Mouse (Mus musculus) liver, embryonic 11.5 days (tissue): ENCODE results near the gene Tenm2. TPM values are rescaled to one million over a fixed set of nuclear protein-coding genes. Genes with fewer than 3 reads are reported as not detected.
A peak's percentile ranks its signal among the peaks of the same experiment; 100 is the strongest.

ENCODE experiments used
- ATAC-seq: fragments of 200-750 bp; cut with Nextera tagmentation; replicated peaks from 2 replicates; pipeline ENCODE4 v1.8.0; 2017; ENCODE audit warnings: moderate number of reproducible peaks, mild to moderate bottlenecking, moderate TSS enrichment, moderate library complexity; ENCODE audit not compliant: low FRiP score
- DNase-seq: peaks from one replicate; pipeline ENCODE4 v3.0.0-alpha.2; 2017; ENCODE audit warnings: low spot score
- H3K27ac ChIP-seq: fragments of 300-500 bp; sonication (generic); 2 replicates; pipeline ENCODE4 v1.5.1; 2014; ENCODE audit warnings: mild to moderate bottlenecking, low read depth, low read length, control low read depth
- H3K27me3 ChIP-seq: fragments of 300-500 bp; sonication (generic); replicated peaks from 2 replicates; pipeline ENCODE4 v1.6.1; 2014; ENCODE audit warnings: low read length, mixed read lengths; ENCODE audit not compliant: control insufficient read depth, insufficient read depth
- H3K36me3 ChIP-seq: fragments of 300-500 bp; sonication (generic); 2 replicates; pipeline ENCODE4 v1.6.1; 2014; ENCODE audit warnings: mild to moderate bottlenecking, low read length, moderate library complexity, mixed read lengths; ENCODE audit not compliant: control insufficient read depth, insufficient read depth
- H3K4me1 ChIP-seq: fragments of 300-500 bp; sonication (generic); replicated peaks from 2 replicates; pipeline ENCODE4 v1.6.1; 2014; ENCODE audit warnings: low read length, mixed read lengths; ENCODE audit not compliant: control insufficient read depth, insufficient read depth
- H3K4me2 ChIP-seq: fragments of 300-500 bp; sonication (generic); 2 replicates; pipeline ENCODE4 v1.6.1; 2014; ENCODE audit warnings: mild to moderate bottlenecking, control low read depth, moderate library complexity
- H3K4me3 ChIP-seq: fragments of 300-500 bp; sonication (generic); 2 replicates; pipeline ENCODE4 v1.5.1; 2014; ENCODE audit warnings: low read depth, low read length, control low read depth
- H3K9ac ChIP-seq: fragments of 300-500 bp; sonication (generic); 2 replicates; pipeline ENCODE4 v1.6.1; 2014; ENCODE audit warnings: low read depth, low read length, control low read depth
- H3K9me3 ChIP-seq: fragments of 300-500 bp; sonication (generic); 2 replicates; pipeline ENCODE4 v1.6.1; 2016; ENCODE audit warnings: low read length, inconsistent platforms, mixed read lengths; ENCODE audit not compliant: control insufficient read depth
- WGBS: fragments of 180-500 bp; shearing (Covaris S2); extraction: QIAGEN DNeasy Blood & Tissue Kit; methylation state at CpG from one replicate; pipeline ENCODE4 v1.1.7; 2014; 5-methylcytosine and 5-hydroxymethylcytosine counted together
- polyA plus RNA-seq: library from polyadenylated mRNA; unstranded; fragments of >200 nt; fragmentation: Nextera tagmentation; extraction: Ambion mirVana; gene quantifications from 2 replicates; pipeline ENCODE4 v1.2.1, GENCODE M21; 2014

Gene Tenm2
- polyA plus RNA-seq, 1 experiment from 2014 or later, result 0.78 TPM

DNA sequence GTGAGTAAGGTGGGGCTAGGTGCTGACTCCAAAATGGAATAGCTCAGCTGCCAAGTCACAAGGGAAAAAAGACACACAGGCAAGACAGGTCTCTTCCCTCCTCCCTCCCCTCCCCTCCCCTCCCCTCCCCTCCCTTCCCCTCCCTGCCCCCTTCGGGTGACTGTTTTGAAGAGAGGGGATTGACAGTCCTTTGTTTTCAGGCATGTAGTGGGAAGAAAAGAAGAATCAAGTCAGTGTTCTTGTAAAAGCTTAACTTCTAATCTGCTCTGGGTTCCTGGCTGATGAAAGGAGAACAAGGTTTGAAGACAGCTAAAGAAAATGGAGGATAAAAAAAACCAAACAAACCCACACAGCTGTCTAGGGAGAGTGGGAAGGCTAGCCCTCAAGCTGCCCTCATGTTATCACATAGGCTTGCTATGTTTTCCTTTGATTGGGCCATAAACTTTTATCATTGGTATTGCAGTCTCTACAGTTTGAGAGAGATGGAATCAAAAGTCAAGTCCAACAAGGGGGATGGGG, 1176.4 kb downstream of the Tenm2 start:
- ATAC-seq (no peak), DNase-seq (no peak)
- Histone ChIP-seq H3K4me1 (no peaks in the 10 kb centered on the region), H3K4me2 (no peak overlapping the region), H3K9ac (no peak overlapping the region), H3K9me3 (no peaks in the 10 kb centered on the region), H3K27me3 (no peaks in the 10 kb centered on the region), H3K36me3 (no peaks in the 10 kb centered on the region), H3K27ac (no peak overlapping the region), H3K4me3 (no peak overlapping the region)
- 0% methylated on average over 1 of the region's 1 CpGs for WGBS

GRCm38 (mm10) chr11:36056525-36056924, 1179.2 kb downstream of the Tenm2 start:
- H3K27ac ChIP-seq, result no peak overlapping the region
- H3K27me3 ChIP-seq, result no peaks in the 10 kb centered on the region
- no peaks in the 10 kb centered on the region for H3K36me3 ChIP-seq
- no peaks in the 10 kb centered on the region for H3K4me1 ChIP-seq
- ATAC-seq, result no peak
- no peak overlapping the region for H3K9ac ChIP-seq
- no peak overlapping the region for H3K4me2 ChIP-seq
- no peaks in the 10 kb centered on the region for H3K9me3 ChIP-seq
- WGBS, result 77% methylated on average over 11 of the region's 11 CpGs
- H3K4me3 ChIP-seq, result no peak overlapping the region
- DNase-seq, result no peak

- ATAC-seq (no peak), DNase-seq (no peak)
- no peak overlapping the region for H3K27ac ChIP-seq
- no peaks in the 10 kb centered on the region for H3K36me3 ChIP-seq
- no peak overlapping the region for H3K4me3 ChIP-seq
- no peaks in the 10 kb centered on the region for H3K9me3 ChIP-seq
- H3K4me2 ChIP-seq, result no peak overlapping the region
- no peaks in the 10 kb centered on the region for H3K4me1 ChIP-seq
- no peak overlapping the region for H3K9ac ChIP-seq
- WGBS, result 83% methylated on average over 7 of the region's 7 CpGs
- H3K27me3 ChIP-seq, result no peaks in the 10 kb centered on the region
Measured at GRCm38 (mm10) chr11:36054323-36054722, 1181.4 kb downstream of the Tenm2 start.

GRCm38 (mm10) chr11:36053457-36053856, 1182.3 kb downstream of the Tenm2 start:
- 61% methylated on average over 4 of the region's 4 CpGs for WGBS
- H3K36me3 ChIP-seq, result no peaks in the 10 kb centered on the region
- H3K27me3 ChIP-seq, result no peaks in the 10 kb centered on the region
- no peak overlapping the region for H3K27ac ChIP-seq
- no peaks in the 10 kb centered on the region for H3K9me3 ChIP-seq
- no peak overlapping the region for H3K4me3 ChIP-seq
- ATAC-seq (no peak), DNase-seq (no peak)
- H3K4me2 ChIP-seq, result no peak overlapping the region
- H3K4me1 ChIP-seq, result no peaks in the 10 kb centered on the region
- no peak overlapping the region for H3K9ac ChIP-seq

DNA sequence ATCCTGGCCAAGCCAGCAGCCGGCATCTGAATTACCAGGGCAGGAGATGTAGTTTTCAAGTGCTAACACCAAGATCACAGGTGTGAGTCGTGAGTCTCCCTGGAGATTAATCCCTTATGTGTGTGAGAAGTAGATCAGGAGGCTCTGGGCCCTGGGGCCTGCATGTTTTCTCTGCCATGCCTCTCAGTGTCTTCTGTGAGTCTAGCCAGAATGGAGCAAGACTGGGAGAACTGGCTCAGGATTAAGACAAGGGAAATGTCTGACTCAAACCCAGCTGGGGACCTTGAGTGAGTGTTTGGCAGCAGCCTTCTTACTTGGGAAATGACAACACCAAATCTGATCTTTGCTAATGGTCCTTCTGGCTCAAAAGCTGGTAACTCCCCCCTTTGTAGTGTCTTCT, 1183.2 kb downstream of the Tenm2 start:
- no peaks in the 10 kb centered on the region for H3K36me3 ChIP-seq
- no peak for ATAC-seq
- WGBS, result 43% methylated on average over 2 of the region's 2 CpGs
- H3K9me3 ChIP-seq, result no peaks in the 10 kb centered on the region
- no peaks in the 10 kb centered on the region for H3K27me3 ChIP-seq
- DNase-seq, result no peak
- no peak overlapping the region for H3K4me2 ChIP-seq
- H3K4me1 ChIP-seq, result no peaks in the 10 kb centered on the region
- H3K9ac ChIP-seq, result no peak overlapping the region
- H3K27ac ChIP-seq, result no peak overlapping the region
- no peak overlapping the region for H3K4me3 ChIP-seq

DNA sequence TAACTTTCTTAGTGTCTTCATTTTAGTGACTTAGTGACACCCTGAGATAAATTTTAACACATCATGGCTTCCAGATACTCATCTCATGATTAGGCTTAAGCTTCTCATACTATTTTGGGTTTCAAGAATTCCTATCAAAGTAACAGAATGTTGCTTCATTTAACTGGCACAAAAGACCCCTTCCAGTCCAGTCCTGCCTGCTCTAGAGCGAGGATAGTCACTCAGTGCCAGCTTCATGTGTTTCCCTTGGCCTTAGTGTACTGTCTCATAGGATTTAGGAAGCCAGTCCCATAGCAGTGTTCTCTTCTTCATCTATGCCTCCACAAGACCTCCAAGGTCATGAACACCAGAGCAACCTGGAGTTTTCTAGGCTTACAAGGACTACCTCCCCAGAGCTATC, 1183.7 kb downstream of the Tenm2 start:
- H3K4me1 ChIP-seq, result no peaks in the 10 kb centered on the region
- no peaks in the 10 kb centered on the region for H3K27me3 ChIP-seq
- no peaks in the 10 kb centered on the region for H3K36me3 ChIP-seq
- no peaks in the 10 kb centered on the region for H3K9me3 ChIP-seq
- WGBS, result 76% methylated on average over 1 of the region's 1 CpGs
- ATAC-seq (no peak), DNase-seq (no peak)
- H3K27ac ChIP-seq, result no peak overlapping the region
- no peak overlapping the region for H3K4me2 ChIP-seq
- no peak overlapping the region for H3K9ac ChIP-seq
- H3K4me3 ChIP-seq, result no peak overlapping the region

- no peak for ATAC-seq
- no peaks in the 10 kb centered on the region for H3K27me3 ChIP-seq
- no peaks in the 10 kb centered on the region for H3K4me1 ChIP-seq
- no peak for DNase-seq
- H3K27ac ChIP-seq, result no peak overlapping the region
- no peaks in the 10 kb centered on the region for H3K36me3 ChIP-seq
- 35% methylated on average over 5 of the region's 5 CpGs for WGBS
- H3K9ac ChIP-seq, result no peak overlapping the region
- H3K4me2 ChIP-seq, result no peak overlapping the region
- H3K4me3 ChIP-seq, result no peak overlapping the region
- no peaks in the 10 kb centered on the region for H3K9me3 ChIP-seq
Measured at GRCm38 (mm10) chr11:36049547-36049946, 1186.2 kb downstream of the Tenm2 start.

DNA sequence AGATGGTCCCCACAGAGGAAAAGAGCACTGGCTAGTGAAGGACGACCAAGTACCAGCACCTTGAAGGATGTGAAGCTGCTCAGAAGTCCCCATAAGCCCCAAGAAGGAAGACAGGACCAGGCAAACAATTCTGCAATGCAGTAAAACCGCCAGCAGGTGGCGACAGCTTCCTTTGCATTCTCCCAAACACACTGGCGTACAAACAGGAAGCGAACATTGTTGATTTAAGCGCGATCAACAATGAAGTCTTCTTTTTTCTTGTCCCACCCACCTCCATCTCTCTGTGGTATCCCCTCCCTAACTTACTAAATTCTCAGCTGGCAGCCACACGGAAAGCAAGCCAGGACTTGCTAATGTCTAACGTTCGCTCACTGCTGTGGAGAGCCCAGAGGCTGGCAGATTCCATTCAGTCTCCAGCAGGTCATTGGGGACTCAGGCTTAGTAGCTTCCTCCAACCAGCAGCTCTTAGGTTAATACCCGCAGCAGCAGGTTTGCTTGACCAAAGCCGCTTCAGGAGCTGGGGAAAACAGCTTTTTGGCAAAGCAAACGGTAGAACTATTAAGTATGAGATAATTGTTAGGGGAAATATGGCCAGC, 1190.0 kb downstream of the Tenm2 start:
- no peaks in the 10 kb centered on the region for H3K27me3 ChIP-seq
- H3K9ac ChIP-seq, result peak overlapping the region; percentile 38; the same call in 1 of the 2 replicates
- peak overlapping the region; percentile 61 for H3K4me2 ChIP-seq
- peak; percentile 39; the same call in 1 of the 2 replicates for ATAC-seq
- 2% methylated on average over 13 of the region's 13 CpGs for WGBS
- peak overlapping the region; percentile 46 for H3K4me3 ChIP-seq
- DNase-seq, result peak; percentile 74
- H3K9me3 ChIP-seq, result no peaks in the 10 kb centered on the region
- no peaks in the 10 kb centered on the region for H3K4me1 ChIP-seq
- no peaks in the 10 kb centered on the region for H3K36me3 ChIP-seq
- H3K27ac ChIP-seq, result no peak overlapping the region

- no peak overlapping the region for H3K27ac ChIP-seq
- no peak overlapping the region for H3K4me2 ChIP-seq
- no peak for DNase-seq
- H3K9me3 ChIP-seq, result no peaks in the 10 kb centered on the region
- no peak overlapping the region for H3K9ac ChIP-seq
- ATAC-seq, result no peak
- no peak overlapping the region for H3K4me3 ChIP-seq
- no peaks in the 10 kb centered on the region for H3K27me3 ChIP-seq
- no peaks in the 10 kb centered on the region for H3K4me1 ChIP-seq
- no peaks in the 10 kb centered on the region for H3K36me3 ChIP-seq
- WGBS, result 79% methylated on average over 13 of the region's 13 CpGs
Measured at GRCm38 (mm10) chr11:36041411-36041810, 1194.4 kb downstream of the Tenm2 start.
